Mouse (Mus musculus): ENCODE measurements at regions not wholly inside any gene's neighbourhood (a gene's known extent, or its start where the extent isn't known, plus 50 kb on each side); places are given as distances from the start of the nearest gene placed in this dataset.

DNA sequence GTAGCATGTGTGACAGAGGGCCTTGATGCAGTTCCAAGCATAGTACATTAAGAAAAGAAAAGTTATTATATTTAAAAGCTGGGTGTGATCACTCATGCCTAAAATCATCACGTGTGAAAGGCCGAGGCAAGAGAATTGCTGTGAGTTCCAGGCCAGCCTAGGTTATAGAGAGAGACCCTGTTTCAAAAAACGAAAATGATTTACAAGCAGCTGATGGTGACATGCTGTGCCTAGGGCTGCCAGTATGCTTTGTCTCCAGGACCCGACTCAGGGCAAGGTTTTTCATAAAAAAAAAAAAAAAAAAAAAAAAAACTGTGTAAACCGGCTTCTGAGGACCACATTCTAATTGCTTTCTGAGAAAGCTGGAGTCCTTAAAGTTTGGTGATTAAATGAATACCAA lies 315.9 kb upstream of the Adgrl2 start:
- no peak for DNase-seq

DNA sequence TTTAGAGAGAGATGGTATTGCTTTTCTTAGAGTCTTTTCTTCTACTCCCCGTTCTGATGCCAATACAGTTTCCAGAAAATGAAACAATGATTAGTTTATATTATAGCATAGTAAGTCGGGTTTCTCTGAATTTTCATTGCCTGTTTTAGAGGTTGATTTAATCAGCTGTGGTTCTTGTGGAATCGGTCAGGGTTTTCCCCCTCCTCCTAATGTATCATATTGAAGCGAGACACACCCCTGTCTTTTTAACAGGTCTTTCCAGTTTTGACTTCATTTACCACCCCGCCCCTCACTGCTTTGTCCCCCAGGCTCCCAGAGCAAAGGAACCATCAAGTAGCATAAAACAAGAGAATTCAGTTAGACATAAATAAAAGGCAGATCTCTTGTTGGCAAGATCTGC lies 315.1 kb upstream of the Adgrl2 start:
- DNase-seq, result no peak

DNA sequence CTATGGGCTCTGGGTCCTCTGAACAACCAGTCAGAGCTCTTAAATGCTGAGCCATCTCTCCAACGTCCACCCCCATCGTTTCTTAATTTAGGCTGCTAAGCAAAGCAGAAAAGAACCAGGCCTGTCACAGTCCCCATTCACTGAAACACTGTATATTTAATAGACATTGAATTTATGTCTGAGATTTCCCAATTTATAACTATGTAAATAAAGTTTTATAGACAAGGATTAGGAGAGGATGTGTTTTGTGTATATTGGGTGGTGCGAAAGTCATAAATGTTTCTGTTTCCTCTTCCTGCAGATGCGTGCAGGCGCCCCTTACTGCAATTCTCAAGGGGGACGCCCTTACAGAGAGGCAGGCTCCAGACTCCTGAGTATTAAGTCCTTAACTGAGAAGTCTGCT lies 314.7 kb upstream of the Adgrl2 start:
- DNase-seq, result no peak

DNA sequence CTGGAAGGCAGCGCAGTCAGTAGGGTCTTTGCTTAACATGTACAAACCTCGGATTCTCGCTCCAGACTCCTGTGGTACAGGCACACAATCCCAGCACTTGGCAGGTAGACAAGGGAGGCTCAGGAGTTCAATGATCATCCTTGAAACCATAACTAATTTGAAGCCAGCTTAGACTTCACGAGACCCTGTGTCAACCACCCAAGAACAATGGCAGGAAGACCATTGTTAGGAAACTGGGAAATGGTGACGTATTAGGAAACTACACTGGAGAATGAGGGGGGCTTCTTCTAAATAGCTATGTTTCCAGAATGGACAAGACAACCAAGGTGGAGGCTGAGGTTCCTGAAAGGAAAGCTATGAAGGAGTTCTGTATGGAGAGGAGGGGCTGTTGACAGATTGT lies 313.1 kb upstream of the Adgrl2 start:
- no peak for DNase-seq

DNA sequence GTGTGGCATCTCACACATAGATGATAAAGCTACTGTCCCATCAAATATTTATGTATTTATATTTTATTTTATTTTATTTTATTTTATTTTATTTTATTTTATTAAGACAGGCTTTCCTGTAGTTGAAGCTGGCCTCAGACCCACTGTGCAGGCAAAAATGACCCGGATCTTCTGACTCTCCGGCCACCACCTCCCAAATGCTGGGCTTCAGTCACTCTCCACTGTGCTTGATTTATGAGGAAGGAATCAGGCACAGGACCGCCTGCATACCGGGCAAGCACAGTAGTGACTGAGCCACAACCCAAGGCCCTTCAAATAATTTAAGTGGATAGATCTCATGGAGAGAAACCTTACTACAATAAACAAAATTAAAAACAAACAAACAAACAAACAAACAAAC lies 309.6 kb upstream of the Adgrl2 start:
- no peak for DNase-seq

DNA sequence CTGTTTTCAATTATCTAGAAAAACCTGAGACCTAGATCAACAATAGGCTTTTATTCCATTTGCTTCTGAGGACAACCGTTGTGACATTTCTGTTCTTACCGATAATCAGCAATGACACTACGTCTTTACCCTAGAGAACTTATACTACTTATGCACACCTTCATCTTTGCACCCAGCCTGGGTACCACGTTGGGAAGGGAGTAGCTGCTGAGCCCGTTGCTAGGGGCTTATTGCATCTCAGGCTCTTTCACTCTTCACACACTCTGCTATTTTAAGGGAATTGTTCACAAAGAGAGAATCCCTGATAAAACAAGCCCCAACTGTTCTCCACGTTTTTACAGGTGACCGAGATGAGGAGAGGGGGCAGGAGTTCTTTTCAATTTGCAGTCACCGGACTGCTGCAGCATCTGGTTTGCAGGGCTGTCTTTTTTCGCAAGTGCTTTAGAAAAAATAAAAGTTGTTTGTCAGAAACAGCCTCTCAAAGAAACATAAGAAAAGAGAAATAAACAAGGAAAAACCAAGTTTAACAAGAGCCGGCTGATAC lies 306.1 kb upstream of the Adgrl2 start:
- DNase-seq, result no peak

DNA sequence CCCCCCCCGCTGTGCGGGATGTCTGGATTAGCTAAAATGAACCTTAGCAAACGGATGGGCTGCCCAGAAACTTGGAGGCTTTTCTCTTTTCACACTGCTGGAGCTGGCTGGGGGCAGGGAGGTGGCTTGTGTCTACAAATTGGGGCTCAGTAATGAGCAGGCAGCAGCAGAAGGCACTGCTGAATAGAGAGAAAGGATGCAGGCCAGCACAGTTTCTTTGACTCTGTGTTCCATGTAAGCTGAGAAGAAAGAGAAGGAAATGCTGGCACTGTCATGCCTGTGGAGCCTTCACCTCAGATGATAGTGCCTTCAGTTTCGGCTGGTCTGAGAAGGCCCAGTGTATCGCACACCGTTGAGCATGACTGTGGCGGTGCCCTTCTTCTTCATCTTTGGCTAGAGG lies 305.6 kb upstream of the Adgrl2 start:
- DNase-seq, result no peak

DNA sequence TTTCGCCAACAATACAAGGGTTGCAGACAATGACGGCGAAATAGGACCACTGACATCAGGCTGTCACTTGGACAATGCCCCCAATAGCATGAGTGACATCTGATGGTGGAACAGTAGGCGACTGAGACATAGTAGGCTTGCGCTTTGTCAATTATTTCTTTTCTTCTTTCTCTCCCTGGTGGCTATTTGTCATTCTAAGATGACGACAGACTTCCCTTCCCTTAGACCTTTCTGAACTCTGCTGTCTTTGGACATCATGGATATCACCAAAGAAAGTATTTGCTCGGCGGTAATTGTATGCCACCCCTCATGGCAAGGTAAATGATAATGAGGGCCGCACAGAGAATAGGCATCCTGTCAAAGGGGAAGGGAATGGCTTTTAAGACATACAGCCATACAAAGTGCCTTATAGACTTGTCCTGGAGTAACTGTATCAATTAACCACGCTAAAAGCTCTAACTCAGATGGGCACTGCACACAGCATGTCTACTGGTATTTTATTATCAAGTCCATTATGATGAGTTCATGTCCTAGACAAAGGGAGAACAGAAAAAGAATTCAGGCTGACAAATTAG lies 305.0 kb upstream of the Adgrl2 start:
- DNase-seq, result no peak

DNA sequence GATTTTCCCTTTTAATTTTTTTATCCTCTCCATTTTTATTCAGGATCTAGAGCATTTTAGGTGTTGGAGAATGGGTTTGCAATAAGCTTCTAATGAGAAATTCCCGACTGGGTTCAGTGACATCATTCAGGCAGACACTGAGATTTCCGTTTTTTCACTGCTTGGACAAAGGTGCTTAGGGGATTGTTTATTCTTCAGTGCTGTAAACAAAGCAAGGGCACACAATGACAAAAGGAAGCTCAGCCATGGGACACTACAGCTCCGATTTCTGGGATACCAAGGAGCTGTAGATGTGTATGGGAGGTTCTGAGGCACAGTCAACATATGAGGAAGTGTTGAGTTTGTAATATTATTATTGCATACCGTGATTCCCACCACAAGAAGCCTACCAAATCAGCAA lies 304.1 kb upstream of the Adgrl2 start:
- no peak for DNase-seq

DNA sequence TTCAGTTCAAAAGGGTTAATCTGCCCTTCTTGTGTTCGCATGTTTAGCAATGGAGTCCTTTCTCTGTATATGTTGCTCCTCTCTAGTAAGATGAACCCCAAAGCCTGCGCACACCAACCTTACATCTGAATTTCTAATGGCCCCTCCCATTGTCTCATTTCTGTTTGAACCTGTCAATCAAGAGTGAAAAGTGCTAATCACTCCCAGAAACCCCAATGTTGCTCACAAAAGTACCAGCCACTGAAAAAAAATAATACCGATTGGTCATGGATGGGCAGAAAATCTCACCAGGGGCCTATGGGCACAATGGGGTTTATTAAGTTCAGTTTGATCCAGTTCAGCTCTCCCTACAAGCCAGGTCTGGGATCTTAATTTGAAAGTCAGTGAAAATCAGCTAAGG lies 302.1 kb upstream of the Adgrl2 start:
- no peak for DNase-seq

DNA sequence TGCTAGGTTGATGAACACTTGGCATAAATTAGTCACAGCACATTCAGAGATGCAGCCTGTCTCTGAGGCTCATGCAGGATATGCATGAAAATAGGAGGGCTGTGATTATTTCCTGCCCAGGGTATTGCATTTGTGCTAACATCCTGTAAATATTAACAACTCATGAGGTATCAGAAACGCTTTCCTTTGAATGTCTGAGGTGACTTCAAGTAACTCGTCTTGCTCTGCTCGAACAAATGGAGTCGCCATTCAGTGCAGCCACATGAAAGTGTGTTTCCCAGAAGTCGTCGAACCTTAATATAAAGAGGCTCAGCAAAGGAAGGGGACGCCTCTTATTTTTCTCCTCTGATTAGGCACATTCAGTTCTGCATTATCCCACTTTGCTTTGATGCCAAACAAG lies 301.1 kb upstream of the Adgrl2 start:
- DNase-seq, result no peak

DNA sequence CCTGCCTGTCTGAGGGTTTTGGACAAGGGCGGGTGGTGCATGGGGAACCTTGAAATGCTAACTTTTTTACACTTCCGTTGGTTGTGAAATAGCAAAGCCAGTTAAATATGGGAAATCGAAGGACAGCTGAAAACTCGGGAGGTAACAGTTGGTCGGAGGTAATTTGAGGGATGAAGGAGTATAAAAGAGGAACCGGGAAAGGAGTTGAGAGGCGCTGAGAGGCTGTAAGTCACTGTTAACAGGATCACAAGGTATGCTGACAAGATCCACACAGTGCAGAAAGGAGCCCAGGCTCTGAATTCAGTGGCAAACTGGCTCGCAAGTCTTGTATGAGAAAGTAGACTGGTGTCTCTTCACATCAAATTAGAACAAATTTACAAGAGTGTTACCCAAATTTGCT lies 299.9 kb upstream of the Adgrl2 start:
- no peak for DNase-seq

DNA sequence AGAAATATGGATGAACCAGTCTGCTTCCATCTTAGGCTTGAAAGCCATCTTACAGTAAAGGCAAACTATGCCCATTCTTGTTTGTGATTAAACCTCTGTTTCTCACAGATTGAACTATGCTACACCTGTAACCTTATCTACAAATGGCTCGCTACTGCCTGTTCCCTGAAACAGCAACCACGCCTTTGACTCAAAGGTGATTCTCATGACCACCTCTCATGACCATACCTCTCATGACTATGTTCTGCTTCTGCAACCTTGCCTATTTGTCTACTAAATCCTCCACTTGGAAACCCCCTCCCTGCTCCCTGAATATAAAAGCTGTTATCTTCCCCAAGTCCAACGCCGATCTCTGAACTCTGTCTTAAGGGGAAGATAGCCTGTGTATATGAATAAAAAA lies 296.7 kb upstream of the Adgrl2 start:
- no peak for DNase-seq

DNA sequence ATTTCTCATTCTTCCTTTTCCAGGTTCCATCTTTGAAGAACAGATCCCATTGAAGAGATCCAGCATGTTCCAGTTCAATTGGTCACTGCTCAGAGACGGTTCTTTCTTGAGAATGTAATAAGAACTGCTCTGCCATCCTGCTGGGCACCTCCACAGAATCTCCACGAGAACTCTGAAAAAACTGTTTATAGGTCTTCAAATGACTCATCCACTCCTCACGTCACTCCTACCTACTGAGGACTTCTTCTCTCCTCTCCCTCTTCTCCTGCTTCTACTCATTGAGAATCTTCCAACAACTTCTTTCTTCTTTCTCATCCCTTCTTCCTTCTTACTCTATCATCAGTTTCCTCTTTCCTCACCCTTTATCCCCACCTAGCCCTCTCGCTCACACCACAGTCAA lies 294.6 kb upstream of the Adgrl2 start:
- no peak for DNase-seq

DNA sequence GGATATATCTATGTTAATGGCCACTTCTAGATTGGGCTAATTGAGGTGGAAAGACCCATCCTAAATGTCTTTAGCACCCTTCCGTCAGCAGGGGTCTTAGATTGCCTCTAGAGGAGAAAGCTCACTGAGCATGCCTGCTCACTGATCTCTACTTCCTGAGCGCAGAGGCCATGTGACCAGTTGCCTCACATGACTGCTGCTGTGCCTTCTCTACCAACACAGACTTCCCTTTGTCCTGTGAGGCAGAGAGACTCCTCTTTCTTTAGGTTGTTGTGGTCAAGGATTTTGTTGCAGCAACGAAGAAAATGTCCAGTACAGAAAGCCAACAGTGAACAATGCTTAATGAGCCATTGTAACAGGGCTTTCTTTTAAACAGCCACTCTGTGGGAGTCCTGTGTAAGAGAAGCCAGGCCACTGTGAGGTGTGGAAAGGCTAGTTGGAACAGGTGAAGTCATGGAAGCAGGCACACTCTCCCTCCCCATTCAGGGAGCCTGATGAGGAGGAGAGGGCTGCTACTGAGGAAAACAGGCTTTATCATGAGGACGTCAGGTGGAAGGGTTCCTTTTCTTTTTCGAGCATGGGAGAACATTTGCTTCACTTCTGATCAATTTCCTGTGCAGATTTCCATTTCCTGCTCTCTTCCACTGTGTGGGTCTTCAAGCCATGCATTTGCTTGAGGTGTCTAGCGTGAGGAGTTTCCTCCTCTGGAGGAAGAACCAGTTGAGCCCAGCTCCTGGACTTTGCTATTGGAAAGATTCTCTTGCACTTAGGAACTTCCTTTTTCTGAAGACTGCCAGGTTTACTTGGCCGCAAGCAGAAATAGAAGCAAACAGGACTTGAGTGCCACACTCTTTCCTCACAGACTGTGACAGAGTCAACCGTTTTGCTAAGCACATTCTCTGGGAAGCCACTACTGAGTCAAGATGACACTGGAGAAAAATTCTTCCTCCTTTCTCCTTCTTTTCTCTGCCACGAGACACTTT lies 290.7 kb upstream of the Adgrl2 start:
- DNase-seq, result no peak

DNA sequence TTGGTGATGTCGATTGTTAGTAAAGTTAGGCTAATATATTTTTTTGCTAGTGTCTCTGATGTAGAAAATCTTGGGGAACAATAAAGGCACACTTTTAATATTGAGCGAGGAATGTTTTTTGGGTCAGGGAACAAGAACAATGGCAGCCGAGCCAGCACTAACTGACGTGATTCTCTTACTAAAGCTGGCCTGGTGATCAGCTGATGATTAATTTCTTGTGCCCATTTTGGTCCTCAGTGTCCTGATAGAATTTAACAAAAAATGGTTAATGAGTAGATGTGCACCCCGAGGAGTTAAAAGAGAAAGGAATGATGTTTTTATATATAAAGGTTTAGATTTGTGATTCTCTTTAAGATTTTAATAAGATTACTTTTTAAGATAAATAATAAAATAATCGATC lies 289.0 kb upstream of the Adgrl2 start:
- no peak for DNase-seq

DNA sequence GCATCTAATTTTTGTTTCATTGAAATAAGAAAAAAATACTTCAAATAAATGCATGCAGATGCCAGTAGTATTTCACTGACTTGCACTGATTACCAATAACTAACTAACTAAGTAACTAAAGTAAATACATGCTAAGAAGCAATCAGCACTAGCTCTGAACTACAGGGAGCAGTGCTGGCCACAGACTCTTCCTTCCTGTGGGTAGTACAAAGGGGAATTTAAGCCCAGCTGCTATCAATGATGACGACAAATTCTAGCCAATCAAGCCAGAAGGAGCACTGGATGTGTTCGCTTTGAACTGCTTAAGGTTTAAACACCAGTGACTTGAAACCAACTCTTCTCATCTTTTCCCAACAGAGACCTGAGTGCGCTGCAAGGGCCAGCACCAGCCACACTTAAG lies 287.5 kb upstream of the Adgrl2 start:
- no peak for DNase-seq

DNA sequence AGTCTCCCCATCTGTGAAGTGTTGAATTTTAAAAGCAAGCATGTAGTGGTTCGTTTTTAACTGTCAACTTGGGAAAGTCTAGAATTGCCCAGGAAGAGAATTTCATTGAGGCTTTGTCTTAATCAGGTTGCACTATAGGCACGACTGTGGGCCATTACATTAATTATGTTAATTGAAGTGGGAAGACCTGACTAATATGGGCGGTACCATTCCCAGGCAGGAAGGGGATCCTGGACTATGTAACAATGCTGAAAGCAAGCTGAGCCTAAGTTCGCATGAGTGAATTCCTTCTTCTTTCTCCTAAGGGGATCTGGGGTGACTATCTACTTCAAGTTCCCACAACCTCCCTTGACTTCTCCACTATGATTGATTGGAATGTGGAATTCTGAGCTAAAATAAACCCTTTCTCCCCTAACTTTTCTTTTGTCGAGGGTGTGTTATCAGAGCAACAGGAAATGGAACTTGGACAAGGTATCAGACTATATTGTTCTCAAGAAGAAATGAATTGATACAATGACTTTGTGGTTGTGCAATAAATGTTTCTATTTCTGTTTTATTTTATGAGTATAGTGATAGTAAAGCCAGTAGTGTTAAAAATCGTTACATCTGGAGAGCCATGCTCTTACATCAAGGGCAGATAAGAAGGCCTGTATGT lies 285.2 kb upstream of the Adgrl2 start:
- DNase-seq, result no peak

DNA sequence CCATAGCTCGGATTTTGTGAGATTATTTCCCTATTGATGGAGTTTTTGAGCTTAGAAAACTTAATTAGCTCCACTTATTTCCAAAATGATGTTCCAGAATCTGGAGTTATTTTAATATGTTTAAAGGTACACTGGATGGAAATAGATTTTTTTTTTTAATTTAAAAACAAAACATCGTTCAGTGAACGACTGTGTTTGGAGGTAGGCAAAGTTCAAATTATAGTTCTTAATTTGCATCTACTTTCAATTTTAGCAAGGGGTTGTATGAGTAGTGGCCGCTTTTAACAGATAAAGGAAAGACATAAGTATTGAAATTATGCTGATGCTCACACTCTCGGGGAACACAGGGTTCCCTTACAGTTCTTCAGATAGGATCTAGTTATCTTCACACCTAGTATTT lies 284.6 kb upstream of the Adgrl2 start:
- no peak for DNase-seq

DNA sequence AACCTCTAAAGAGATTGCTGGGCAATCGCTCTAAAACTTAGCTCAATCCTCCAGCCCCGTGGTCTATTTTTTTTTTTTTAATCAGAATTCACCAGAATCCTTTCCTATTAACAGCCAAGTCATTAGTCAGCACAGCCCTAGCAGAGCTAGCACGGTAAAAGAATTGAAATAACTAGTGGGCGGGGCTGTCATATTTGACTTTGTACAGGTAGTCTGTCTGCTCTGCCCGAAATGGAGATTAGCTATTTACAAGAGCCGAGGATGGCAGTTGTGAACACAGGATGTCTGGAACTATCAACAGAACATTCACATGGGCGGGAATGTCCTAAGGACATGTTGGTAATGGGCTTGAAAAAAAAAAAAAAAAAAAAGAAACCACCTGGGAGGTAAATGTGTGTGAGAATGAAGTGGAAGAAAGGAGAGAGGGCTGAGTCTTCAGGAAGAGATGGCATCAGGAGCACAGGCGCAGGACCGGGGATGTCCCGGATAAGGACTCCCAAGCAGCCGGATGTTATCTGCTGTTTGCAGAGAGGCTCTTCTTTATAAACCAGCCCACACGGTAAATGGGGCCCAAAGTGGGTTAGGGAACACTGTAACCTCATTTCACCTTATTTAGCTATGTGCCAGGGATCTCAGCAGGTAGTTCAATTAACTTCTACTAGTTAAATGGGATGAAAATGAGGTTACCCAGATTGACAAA lies 283.8 kb upstream of the Adgrl2 start:
- no peak for DNase-seq

DNA sequence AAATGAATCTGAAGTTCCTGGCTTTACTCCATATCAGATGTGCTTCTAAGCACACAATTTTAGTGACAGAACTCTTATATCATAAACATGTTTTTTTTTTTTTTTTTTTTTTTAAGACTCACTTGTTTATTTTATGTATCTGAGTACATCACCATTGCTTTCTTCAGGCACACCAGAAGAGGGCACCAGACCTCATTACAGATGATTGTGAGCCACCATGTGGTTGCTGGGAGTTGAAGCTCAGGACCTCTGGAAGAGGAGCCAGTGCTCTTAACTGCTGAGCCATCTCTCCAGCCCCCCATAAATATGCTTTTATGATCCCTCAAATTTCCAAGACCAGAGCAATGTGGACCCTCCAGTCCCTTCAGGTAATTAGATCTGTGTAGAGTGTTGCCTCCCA lies 280.1 kb upstream of the Adgrl2 start:
- no peak for DNase-seq

DNA sequence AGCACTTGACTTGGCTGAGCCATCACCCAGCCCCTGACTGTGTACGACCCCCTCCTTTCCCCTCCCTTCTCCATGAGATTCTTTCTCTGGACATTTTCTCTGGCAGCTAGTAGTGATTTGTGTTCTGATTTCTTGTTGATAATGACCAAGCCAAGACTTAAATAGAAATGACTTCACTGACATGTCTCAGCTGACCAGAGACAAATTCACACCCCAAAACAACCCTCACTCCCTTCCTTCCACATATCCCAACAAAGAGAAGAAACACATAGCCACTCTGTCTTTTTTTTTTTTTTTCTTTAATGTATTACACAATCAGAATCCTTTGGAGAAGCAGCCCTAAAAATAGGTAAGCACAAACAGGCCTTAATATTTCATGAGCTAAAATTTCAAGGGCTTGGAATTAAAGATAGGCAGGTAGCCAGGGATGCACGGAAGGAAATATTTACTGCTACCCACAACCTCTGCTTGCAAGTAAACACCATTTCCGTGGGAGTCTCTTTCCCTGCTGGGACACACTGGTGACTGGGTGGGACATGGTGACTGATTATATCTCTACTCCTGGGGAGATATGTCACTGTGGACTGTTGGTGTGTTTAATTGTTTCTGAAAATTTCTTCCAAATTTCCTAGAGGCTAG lies 272.1 kb upstream of the Adgrl2 start:
- DNase-seq, result no peak

DNA sequence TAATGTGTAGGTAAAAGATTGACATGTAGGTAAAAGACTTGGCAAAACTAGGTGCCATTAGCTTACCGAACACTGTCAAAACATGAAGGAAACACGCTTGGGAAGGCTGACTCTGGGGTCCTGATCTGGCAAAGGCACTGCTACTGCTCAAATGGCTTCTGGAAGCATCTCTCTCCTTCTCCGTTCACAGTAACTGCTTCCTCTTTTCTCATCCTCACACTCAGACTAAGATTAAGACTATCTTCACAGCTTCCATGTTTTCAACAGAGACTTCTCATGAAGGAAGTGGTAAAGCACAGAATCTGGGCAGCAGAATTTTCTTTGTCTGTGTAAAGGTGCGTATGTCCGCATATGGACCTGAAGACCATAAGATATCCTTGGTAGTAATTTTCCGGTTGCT lies 271.4 kb upstream of the Adgrl2 start:
- no peak for DNase-seq
